Comparison of ENCODE assay signal across 14 mouse cellular contexts in the genomic region with DNA sequence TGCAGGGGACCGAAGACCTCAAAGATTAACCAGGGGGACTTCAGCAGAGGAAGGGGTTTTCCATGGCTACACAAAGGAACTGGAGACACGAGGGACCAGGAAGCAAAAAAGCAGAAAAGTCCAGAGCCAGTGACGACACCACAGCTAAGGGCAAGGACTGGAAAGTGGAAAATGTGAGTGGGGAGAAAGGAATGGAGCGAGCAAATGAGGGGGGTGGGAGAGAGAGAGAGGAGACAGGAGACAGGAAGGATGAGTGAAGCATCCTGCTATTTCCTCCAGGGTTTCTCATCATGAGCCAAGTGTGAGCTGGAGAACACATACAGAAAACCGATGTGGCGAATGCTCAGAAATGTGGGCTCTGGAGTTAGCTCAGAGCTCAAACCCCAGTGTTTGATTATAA. TPM values are rescaled to one million over a fixed set of nuclear protein-coding genes. Genes with fewer than 3 reads are reported as not detected.
"Had no signal": no experiment of that assay in that cellular context is flagged by ENCODE, and none has a peak within 500 bp of the region (broad histone marks: within the 10 kb centered on the region; RNA-seq: fewer than 3 reads in every experiment).

No protein-coding gene starts in this region.

- H3K36me3 ChIP-seq: limb, embryonic 10.5 days; liver, embryonic 15.5 days; lung, embryonic 15.5 days; midbrain, embryonic 12.5 days; stomach, embryonic 15.5 days had no signal

- H3K9ac ChIP-seq: liver, embryonic 15.5 days; lung, embryonic 15.5 days; midbrain, embryonic 12.5 days; stomach, embryonic 15.5 days had no signal

- DNase-seq: kidney, adult 11 months; kidney, adult 9 months; kidney, postnatal 14 days; lung, postnatal 36 days; right cerebral cortex, postnatal 14 days; thymus, adult 2 months; thymus, postnatal 25 days had no signal

- H3K27ac ChIP-seq: limb, embryonic 10.5 days; liver, embryonic 15.5 days; lung, embryonic 15.5 days; stomach, embryonic 15.5 days had no signal

- H3K9me3 ChIP-seq: limb, embryonic 10.5 days; liver, embryonic 15.5 days; lung, embryonic 15.5 days; midbrain, embryonic 12.5 days; stomach, embryonic 15.5 days had no signal

- H3K4me2 ChIP-seq: liver, embryonic 11.5 days; liver, embryonic 15.5 days; lung, embryonic 15.5 days; midbrain, embryonic 12.5 days; stomach, embryonic 15.5 days had no signal

- H3K4me3 ChIP-seq: limb, embryonic 10.5 days; liver, embryonic 15.5 days; lung, embryonic 15.5 days; midbrain, embryonic 12.5 days; stomach, embryonic 15.5 days had no signal

RNA-seq across cellular contexts. Expression of a gene that starts 4.1 kb away (rescaled TPM):
- total RNA-seq: megakaryocyte progenitor cell, adult 5-6 weeks had no signal
